Mouse (Mus musculus) neural tube, embryonic 13.5 days (tissue): ENCODE results near the gene Aif1l. TPM values are rescaled to one million over a fixed set of nuclear protein-coding genes. Genes with fewer than 3 reads are reported as not detected.

Source experiments
- ATAC-seq: fragments of 200-750 bp; cut with Nextera tagmentation; 2 replicates; pipeline ENCODE4 v1.8.0; 2017; ENCODE audit warnings: low read depth, mild to moderate bottlenecking, moderate TSS enrichment, moderate library complexity
- H3K27ac ChIP-seq: fragments of 300-500 bp; sonication (generic); replicated peaks from 2 replicates; pipeline ENCODE4 v1.5.1; 2015; ENCODE audit warnings: moderate library complexity, mild to moderate bottlenecking, inconsistent platforms
- H3K27me3 ChIP-seq: fragments of 300-500 bp; sonication (generic); 2 replicates; pipeline ENCODE4 v1.6.1; 2015; ENCODE audit warnings: mild to moderate bottlenecking, inconsistent platforms
- H3K36me3 ChIP-seq: fragments of 300-500 bp; sonication (generic); 2 replicates; pipeline ENCODE4 v1.6.1; 2015; ENCODE audit warnings: mild to moderate bottlenecking, inconsistent platforms
- H3K4me1 ChIP-seq: fragments of 300-500 bp; sonication (generic); replicated peaks from 2 replicates; pipeline ENCODE4 v1.6.1; 2015; ENCODE audit warnings: inconsistent platforms
- H3K4me2 ChIP-seq: fragments of 300-500 bp; sonication (generic); 2 replicates; pipeline ENCODE4 v1.6.1; 2015; ENCODE audit warnings: inconsistent platforms, mild to moderate bottlenecking, moderate library complexity
- H3K4me3 ChIP-seq: fragments of 300-500 bp; sonication (generic); 2 replicates; pipeline ENCODE4 v1.5.1; 2015; ENCODE audit warnings: mild to moderate bottlenecking, inconsistent platforms
- H3K9ac ChIP-seq: fragments of 300-500 bp; sonication (generic); 2 replicates; pipeline ENCODE4 v1.6.1; 2015; ENCODE audit warnings: moderate library complexity, mild to moderate bottlenecking, inconsistent platforms
- H3K9me3 ChIP-seq: fragments of 300-500 bp; sonication (generic); 2 replicates; pipeline ENCODE4 v1.6.1; 2016; ENCODE audit warnings: inconsistent platforms
- WGBS: fragments of 180-500 bp; shearing (Covaris S2); methylation state at CpG from one replicate; pipeline ENCODE4 v1.1.7; 2015; 5-methylcytosine and 5-hydroxymethylcytosine counted together
- polyA plus RNA-seq: library from polyadenylated mRNA; unstranded; fragments of >200 nt; fragmentation: Nextera tagmentation; extraction: Ambion mirVana; gene quantifications from 2 replicates; pipeline ENCODE4 v1.2.1, GENCODE M21; 2015

The Aif1l gene
- polyA plus RNA-seq, 1 experiment from 2014 or later: 23.1 TPM

DNA sequence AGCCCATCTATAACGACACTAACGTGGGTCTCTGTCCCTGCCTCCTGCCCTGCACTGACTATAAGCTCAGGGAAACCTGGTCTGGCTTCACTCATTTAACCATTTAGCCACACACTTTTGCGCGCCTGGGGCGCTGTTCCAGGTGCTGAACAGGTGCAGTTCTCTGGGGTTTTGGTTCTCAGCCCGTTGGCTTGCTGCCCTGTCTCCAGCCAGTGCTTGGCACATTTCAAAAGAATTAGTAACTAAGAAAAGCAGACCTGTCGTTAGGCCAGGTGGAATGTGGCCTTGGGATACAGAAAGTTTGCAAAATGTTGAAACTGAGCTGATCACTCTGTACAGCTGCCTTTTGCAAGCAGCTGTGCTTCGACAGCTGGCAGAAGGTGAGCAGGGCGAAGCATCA is 25.1 kb upstream of the Aif1l start:
- Histone ChIP-seq H3K9ac (no peak overlapping the region), H3K4me1 (no peaks in the 10 kb centered on the region), H3K36me3 (no peaks in the 10 kb centered on the region), H3K27me3 (peaks cover 27% of the 10 kb centered on the region), H3K4me3 (no peak overlapping the region), H3K4me2 (no peak overlapping the region), H3K9me3 (no peaks in the 10 kb centered on the region), H3K27ac (no peak overlapping the region)
- 32% methylated on average over 9 of the region's 9 CpGs for WGBS
- no peak for ATAC-seq

DNA sequence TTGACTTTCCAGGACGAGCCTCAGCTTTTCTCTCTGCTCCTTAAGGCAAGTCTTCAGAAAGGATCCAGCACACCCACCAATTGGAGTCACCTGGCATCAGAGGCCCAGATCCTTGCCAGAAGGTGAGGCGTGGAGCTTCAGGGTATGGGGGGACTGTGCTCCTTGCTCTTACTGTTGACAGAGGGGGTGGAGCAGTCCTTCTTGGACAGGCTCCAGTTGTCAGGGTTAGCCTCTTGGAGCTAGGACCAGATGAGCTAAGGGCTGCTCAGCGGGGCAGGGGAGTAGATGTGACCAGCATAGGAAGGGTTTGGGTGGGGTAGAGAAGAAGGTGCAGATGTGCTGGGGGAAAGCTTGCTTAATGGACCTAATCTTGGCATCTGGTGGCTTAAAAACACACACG is 24.0 kb upstream of the Aif1l start:
- no peaks in the 10 kb centered on the region for H3K36me3 ChIP-seq
- no peak overlapping the region for H3K9ac ChIP-seq
- H3K4me3 ChIP-seq: no peak overlapping the region
- H3K9me3 ChIP-seq: no peaks in the 10 kb centered on the region
- ATAC-seq: no peak
- no peak overlapping the region for H3K4me2 ChIP-seq
- H3K4me1 ChIP-seq: no peaks in the 10 kb centered on the region
- 60% methylated on average over 4 of the region's 4 CpGs for WGBS
- no peak overlapping the region for H3K27ac ChIP-seq
- peaks cover 26% of the 10 kb centered on the region for H3K27me3 ChIP-seq

DNA sequence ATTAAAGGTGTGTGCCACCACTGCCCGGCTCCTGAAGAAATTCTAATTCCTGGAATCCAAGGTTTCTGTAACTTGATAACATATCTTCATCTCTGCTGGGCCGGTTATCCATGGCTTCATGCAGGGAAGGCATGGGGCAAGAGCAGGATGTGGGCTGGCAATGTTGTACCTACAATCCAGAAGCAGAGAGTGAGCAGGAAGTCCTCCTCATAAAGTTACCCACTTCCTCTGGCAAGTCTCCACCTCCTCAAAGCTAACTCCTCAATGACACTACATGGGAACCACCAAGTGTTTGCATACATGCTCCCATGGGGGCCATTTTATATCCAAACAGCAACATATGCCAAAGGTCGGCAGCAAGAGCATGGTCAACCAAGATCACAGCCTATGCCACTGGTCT is 20.3 kb upstream of the Aif1l start:
- no peaks in the 10 kb centered on the region for H3K36me3 ChIP-seq
- no peaks in the 10 kb centered on the region for H3K9me3 ChIP-seq
- H3K9ac ChIP-seq: no peak overlapping the region
- no peak overlapping the region for H3K27ac ChIP-seq
- H3K4me3 ChIP-seq: no peak overlapping the region
- H3K27me3 ChIP-seq: 0 out of 2 replicates have a peak, but pooled peaks cover 4% of the 10 kb centered on the region
- H3K4me1 ChIP-seq: 0 out of 2 replicates have a peak, but pooled peaks cover 4% of the 10 kb centered on the region
- no peak for ATAC-seq
- 92% methylated on average over 3 of the region's 3 CpGs for WGBS
- no peak overlapping the region for H3K4me2 ChIP-seq

DNA sequence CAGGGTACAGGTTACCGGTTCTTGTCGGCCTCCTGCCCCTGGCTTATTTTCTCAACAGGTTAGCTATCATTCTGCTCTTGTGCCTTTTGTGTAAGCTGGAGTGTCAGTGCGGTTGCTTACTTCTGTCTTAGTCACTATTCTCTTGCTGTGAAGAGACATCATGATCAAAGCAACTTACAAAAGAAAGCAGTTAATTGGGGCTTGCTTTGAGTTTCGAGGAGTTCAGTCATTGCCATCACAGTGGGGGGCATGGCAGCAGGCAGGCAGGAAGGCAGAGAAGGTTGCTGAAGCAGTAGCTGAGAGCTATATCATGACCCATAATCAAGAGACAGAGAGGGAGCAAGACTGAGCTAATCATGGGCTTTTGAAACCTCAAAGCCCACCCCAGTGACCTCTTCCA is 15.4 kb upstream of the Aif1l start:
- H3K4me2 ChIP-seq: no peak overlapping the region
- no peak overlapping the region for H3K9ac ChIP-seq
- H3K4me1 ChIP-seq: 0 out of 2 replicates have a peak, but pooled peaks cover 8% of the 10 kb centered on the region
- H3K4me3 ChIP-seq: no peak overlapping the region
- no peaks in the 10 kb centered on the region for H3K36me3 ChIP-seq
- no peak overlapping the region for H3K27ac ChIP-seq
- no peaks in the 10 kb centered on the region for H3K9me3 ChIP-seq
- no peak for ATAC-seq
- 8% methylated on average over 4 of the region's 4 CpGs for WGBS
- H3K27me3 ChIP-seq: no peaks in the 10 kb centered on the region; the same call in 1 of the 2 replicates

DNA sequence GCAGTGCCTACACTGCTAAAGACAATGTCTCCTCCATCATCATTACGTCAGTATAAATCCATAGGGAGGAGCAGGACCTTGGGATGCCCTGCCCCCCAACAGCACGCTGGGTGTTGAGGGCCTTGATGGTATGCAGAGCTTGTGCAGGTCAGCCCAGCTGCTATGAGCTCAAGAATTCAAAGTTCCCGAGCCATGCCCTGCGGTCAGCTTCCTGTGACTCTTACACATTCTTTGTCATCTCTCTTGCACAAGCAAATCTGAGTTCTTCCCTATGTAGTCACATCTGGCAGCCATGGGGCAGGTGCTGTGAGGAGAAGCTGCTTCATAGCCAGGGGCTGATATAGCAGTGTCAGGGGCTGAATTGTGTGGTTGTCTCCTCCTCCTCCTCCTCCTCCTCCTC is 14.9 kb upstream of the Aif1l start:
- Histone ChIP-seq H3K27ac (no peak overlapping the region), H3K4me1 (0 out of 2 replicates have a peak, but pooled peaks cover 8% of the 10 kb centered on the region), H3K9me3 (no peaks in the 10 kb centered on the region), H3K4me3 (no peak overlapping the region), H3K36me3 (no peaks in the 10 kb centered on the region), H3K27me3 (no peaks in the 10 kb centered on the region; the same call in 1 of the 2 replicates), H3K9ac (no peak overlapping the region), H3K4me2 (no peak overlapping the region)
- no peak for ATAC-seq
- WGBS: 9% methylated on average over 4 of the region's 4 CpGs

DNA sequence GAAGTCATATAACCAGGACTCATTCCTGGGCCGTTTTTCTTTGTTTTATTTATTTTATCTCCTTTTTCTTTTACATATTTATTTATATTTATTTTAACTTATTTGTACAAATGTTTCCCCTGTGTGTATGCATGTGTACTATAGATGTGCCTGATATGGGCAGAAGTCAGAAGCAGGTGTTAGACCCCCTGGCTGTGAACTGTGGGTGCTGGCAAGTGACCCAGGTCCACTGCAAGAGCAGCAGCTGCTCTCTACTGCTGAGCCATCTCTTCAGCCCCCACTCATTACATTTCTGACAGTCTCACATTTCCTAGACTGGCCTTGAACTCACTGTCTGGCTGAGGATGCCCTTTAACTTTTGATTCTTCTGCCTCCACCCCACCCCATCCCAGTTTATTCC is 11.6 kb upstream of the Aif1l start:
- H3K4me1 ChIP-seq: 0 out of 2 replicates have a peak, but pooled peaks cover 8% of the 10 kb centered on the region
- ATAC-seq: no peak
- no peaks in the 10 kb centered on the region for H3K36me3 ChIP-seq
- no peak overlapping the region for H3K4me3 ChIP-seq
- H3K9ac ChIP-seq: no peak overlapping the region
- no peaks in the 10 kb centered on the region; the same call in 1 of the 2 replicates for H3K27me3 ChIP-seq
- no peak overlapping the region for H3K27ac ChIP-seq
- H3K9me3 ChIP-seq: no peaks in the 10 kb centered on the region
- no peak overlapping the region for H3K4me2 ChIP-seq
- 90% methylated on average over 1 of the region's 1 CpGs for WGBS

DNA sequence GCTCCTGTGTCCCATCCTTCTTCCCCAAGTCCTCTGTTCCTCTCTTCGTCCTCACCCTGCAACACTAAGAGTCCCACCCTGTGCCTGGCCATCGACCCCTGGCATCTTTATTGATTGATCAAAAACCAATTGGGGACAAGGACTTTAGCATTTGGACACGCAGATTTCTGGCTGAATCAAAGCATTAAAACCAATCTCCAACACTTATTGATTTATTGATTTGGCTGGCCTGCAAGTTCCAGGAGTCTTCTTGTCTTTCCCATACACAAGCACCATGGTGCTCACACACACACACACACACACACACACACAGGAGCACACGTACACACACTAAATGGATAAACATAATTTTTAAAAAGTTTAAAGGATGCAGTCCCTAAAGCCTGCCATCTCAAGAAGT is 6.9 kb upstream of the Aif1l start:
- Histone ChIP-seq H3K4me2 (no peak overlapping the region), H3K9ac (no peak overlapping the region), H3K4me1 (no peaks in the 10 kb centered on the region), H3K36me3 (no peaks in the 10 kb centered on the region), H3K4me3 (no peak overlapping the region), H3K27me3 (no peaks in the 10 kb centered on the region), H3K27ac (no peak overlapping the region), H3K9me3 (no peaks in the 10 kb centered on the region)
- 79% methylated on average over 4 of the region's 4 CpGs for WGBS
- ATAC-seq: no peak

DNA sequence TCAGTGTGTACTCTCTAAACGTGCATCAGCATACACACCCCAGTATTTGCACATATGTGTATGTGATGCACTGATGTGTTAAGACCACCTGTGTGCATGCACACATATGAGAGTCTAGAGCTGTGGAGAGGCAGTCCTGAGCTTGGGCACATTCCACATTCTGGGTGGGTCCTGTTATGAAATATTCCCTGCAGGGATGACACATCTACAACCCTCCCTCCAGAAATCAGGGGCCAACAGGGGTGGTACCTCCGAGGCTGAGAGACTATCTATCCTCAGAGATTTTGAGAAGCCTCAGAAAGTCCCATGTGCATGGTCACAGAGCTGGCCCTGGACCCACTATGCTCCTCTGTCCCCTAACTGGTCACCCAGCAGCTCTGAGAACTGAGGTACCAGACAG is 4.4 kb upstream of the Aif1l start:
- no peak overlapping the region for H3K4me3 ChIP-seq
- no peak for ATAC-seq
- no peaks in the 10 kb centered on the region for H3K9me3 ChIP-seq
- WGBS: 76% methylated on average over 2 of the region's 2 CpGs
- no peak overlapping the region for H3K9ac ChIP-seq
- H3K27ac ChIP-seq: no peak overlapping the region
- peaks cover 20% of the 10 kb centered on the region for H3K27me3 ChIP-seq
- peaks cover 11% of the 10 kb centered on the region for H3K4me1 ChIP-seq
- H3K36me3 ChIP-seq: no peaks in the 10 kb centered on the region
- no peak overlapping the region for H3K4me2 ChIP-seq

DNA sequence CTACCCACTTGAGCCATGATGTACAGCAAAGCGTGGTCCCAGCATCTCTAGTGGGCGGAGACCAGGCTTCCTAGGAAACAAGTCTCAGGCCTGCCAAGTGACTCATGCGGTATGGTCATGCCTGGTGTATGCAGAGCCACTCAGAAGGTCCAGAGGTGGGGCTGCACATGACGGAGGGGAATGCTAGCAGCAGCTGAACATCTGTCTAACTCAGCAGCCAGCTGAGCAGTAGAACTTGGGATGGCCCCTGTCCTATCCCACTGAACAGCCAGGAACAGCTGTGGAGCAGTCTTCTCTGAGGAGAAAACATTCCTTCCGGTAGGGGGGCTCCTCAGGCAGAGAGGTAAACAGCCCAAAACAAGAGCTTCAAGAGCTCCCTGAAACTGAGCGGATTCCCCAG is 1.5 kb upstream of the Aif1l start:
- H3K9ac ChIP-seq: no peak overlapping the region
- H3K9me3 ChIP-seq: no peaks in the 10 kb centered on the region
- H3K4me1 ChIP-seq: peaks cover 31% of the 10 kb centered on the region
- H3K36me3 ChIP-seq: no peaks in the 10 kb centered on the region
- no peak for ATAC-seq
- H3K4me3 ChIP-seq: no peak overlapping the region
- 81% methylated on average over 6 of the region's 6 CpGs for WGBS
- peaks cover 26% of the 10 kb centered on the region for H3K27me3 ChIP-seq
- no peak overlapping the region for H3K27ac ChIP-seq
- H3K4me2 ChIP-seq: no peak overlapping the region

DNA sequence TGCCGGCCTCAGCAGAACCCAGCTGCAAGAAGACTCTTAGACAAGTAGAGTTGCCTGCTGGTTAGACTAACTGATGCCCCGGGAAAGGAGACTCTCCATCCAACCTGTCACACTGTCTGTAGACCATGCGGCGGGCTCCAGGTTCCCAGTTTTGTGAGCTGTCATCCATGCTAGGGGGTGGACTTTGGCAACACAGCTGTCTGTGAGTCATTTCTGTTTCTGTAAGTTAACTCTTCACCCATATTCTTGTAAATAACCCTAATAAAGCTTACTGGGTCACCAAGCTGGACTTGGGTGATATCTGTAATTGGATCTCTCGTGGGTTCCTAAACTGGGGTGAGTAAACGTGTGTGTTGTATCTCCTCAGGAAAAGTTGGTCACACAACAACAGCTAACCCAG is 1.1 kb upstream of the Aif1l start:
- Histone ChIP-seq H3K27ac (no peak overlapping the region), H3K27me3 (peaks cover 26% of the 10 kb centered on the region), H3K4me1 (peaks cover 33% of the 10 kb centered on the region), H3K36me3 (no peaks in the 10 kb centered on the region), H3K9me3 (no peaks in the 10 kb centered on the region), H3K4me3 (no peak overlapping the region), H3K4me2 (no peak overlapping the region), H3K9ac (no peak overlapping the region)
- ATAC-seq: no peak
- WGBS: 73% methylated on average over 6 of the region's 6 CpGs

DNA sequence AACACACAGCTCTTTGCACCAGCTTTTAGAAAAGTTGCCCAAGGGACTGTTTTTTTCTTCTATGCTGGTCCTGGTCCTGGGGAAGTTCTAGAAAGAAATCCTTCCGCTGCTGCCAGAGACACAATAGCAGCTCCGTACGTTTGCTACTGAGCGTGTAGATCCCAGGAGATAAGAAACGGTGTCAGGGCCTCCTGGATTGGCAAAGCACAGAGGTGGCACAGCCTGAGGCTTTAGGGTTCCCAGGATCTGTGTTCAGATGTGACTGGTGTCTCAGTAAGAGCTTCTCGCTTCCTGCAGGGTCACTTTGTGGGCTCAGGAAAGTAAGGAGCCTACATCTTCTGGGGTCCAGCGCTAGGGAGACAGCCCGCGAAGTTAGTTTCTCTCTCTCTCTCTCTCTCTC is 1.0 kb downstream of the Aif1l start:
- Histone ChIP-seq H3K4me2 (peak overlapping the region; percentile 96), H3K36me3 (no peaks in the 10 kb centered on the region), H3K9ac (peak overlapping the region; percentile 74), H3K27me3 (peaks cover 26% of the 10 kb centered on the region), H3K4me3 (peak overlapping the region; percentile 66), H3K27ac (no peak overlapping the region), H3K4me1 (peaks cover 40% of the 10 kb centered on the region), H3K9me3 (no peaks in the 10 kb centered on the region)
- 27% methylated on average over 9 of the region's 9 CpGs for WGBS
- no peak for ATAC-seq

DNA sequence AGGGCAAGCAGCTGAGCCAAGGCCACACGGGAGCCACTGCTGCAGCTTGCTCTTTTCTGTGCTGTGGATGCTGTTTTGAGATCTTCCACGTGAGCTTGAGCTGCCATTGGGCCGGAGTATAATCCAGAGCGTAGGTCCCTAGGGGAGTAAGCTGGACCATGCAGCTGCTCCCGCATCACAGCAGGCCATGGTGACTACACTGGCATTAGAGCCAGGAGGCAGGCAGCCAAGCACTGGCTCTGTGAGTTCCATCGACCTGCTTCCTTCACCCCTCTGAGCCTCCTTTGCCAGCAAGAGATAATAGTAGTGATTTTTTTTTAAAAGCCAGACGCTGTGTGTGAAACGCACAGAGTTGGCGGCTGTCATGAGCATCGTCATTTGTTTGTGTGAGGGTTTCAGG is 2.3 kb downstream of the Aif1l start:
- Histone ChIP-seq H3K27me3 (peaks cover 26% of the 10 kb centered on the region), H3K9me3 (no peaks in the 10 kb centered on the region), H3K4me1 (peaks cover 40% of the 10 kb centered on the region), H3K27ac (no peak overlapping the region), H3K4me3 (no peak overlapping the region), H3K9ac (no peak overlapping the region), H3K36me3 (no peaks in the 10 kb centered on the region), H3K4me2 (peak overlapping the region; percentile 96)
- WGBS: 73% methylated on average over 10 of the region's 10 CpGs
- no peak for ATAC-seq

DNA sequence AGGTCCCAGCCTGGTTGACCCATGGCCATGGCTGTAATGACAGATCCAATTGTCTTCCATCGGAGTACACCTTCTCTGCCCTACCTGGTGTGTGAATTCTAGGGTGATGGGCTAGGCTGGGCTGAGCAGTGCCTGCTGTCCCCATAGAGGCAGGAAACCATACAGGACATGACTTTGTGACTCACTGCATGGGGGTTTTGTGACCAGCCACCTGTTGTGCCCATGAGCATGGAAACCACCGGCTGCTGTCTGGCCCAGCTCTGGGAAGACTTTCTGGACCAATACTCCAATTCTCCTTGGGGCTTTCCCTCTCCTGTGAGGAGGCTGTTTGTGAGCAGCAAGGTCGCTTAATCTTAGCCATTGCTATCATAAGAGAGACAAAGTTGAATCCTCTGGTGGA is 2.8 kb downstream of the Aif1l start:
- H3K4me3 ChIP-seq: no peak overlapping the region
- no peaks in the 10 kb centered on the region for H3K9me3 ChIP-seq
- ATAC-seq: no peak
- no peaks in the 10 kb centered on the region for H3K36me3 ChIP-seq
- peaks cover 40% of the 10 kb centered on the region for H3K4me1 ChIP-seq
- no peak overlapping the region for H3K4me2 ChIP-seq
- no peak overlapping the region for H3K27ac ChIP-seq
- no peak overlapping the region for H3K9ac ChIP-seq
- WGBS: 79% methylated on average over 3 of the region's 3 CpGs
- peaks cover 26% of the 10 kb centered on the region for H3K27me3 ChIP-seq
